Mouse (Mus musculus) forebrain, embryonic 16.5 days (tissue): ENCODE data around the gene Dlgap4. TPM values are rescaled to one million over a fixed set of nuclear protein-coding genes. Genes with fewer than 3 reads are reported as not detected.

ENCODE experiments used
- ATAC-seq: fragments of 200-750 bp; cut with Nextera tagmentation; 2 replicates; pipeline ENCODE4 v1.8.0; 2017; ENCODE audit warnings: mild to moderate bottlenecking, moderate library complexity
- H3K27ac ChIP-seq: fragments of 300-500 bp; sonication (generic); 2 replicates; pipeline ENCODE4 v1.5.1; 2014; ENCODE audit warnings: low read length, control low read depth
- H3K27me3 ChIP-seq: fragments of 300-500 bp; sonication (generic); replicated peaks from 2 replicates; pipeline ENCODE4 v1.6.1; 2014; ENCODE audit warnings: low read length; ENCODE audit not compliant: control insufficient read depth, insufficient read depth
- H3K36me3 ChIP-seq: fragments of 300-500 bp; sonication (generic); 2 replicates; pipeline ENCODE4 v1.6.1; 2014; ENCODE audit not compliant: control insufficient read depth, insufficient read depth
- H3K4me1 ChIP-seq: fragments of 300-500 bp; sonication (generic); replicated peaks from 2 replicates; pipeline ENCODE4 v1.6.1; 2014; ENCODE audit warnings: low read length; ENCODE audit not compliant: control insufficient read depth, insufficient read depth
- H3K4me2 ChIP-seq: fragments of 300-500 bp; sonication (generic); 2 replicates; pipeline ENCODE4 v1.6.1; 2014; ENCODE audit warnings: mild to moderate bottlenecking, low read length, control low read depth
- H3K4me3 ChIP-seq: fragments of 300-500 bp; sonication (generic); replicated peaks from 2 replicates; pipeline ENCODE4 v1.5.1; 2014; ENCODE audit warnings: mild to moderate bottlenecking, low read length, control low read depth
- H3K9ac ChIP-seq: fragments of 300-500 bp; sonication (generic); replicated peaks from 2 replicates; pipeline ENCODE4 v1.6.1; 2014; ENCODE audit warnings: low read depth, low read length, control low read depth
- H3K9me3 ChIP-seq: fragments of 300-500 bp; sonication (generic); 2 replicates; pipeline ENCODE4 v1.6.1; 2016; ENCODE audit warnings: low read length; ENCODE audit not compliant: control insufficient read depth
- WGBS: fragments of 180-500 bp; shearing (Covaris S2); extraction: QIAGEN DNeasy Blood & Tissue Kit; methylation state at CpG from one replicate; pipeline ENCODE4 v1.1.7; 2014; 5-methylcytosine and 5-hydroxymethylcytosine counted together
- polyA plus RNA-seq: library from polyadenylated mRNA; unstranded; fragments of >200 nt; fragmentation: Nextera tagmentation; extraction: Ambion mirVana; gene quantifications from 2 replicates; pipeline ENCODE4 v1.2.1, GENCODE M21; 2015

The Dlgap4 gene
- polyA plus RNA-seq, 1 experiment from 2014 or later = 361 TPM

GRCm38 (mm10) chr2:156764022-156764421 is 150.5 kb downstream of the Dlgap4 start:
- Histone ChIP-seq H3K27ac (no peak overlapping the region), H3K27me3 (no peaks in the 10 kb centered on the region), H3K4me3 (no peak overlapping the region), H3K36me3 (peaks cover 28% of the 10 kb centered on the region), H3K4me1 (peaks cover 5% of the 10 kb centered on the region), H3K9ac (no peak overlapping the region), H3K9me3 (no peaks in the 10 kb centered on the region), H3K4me2 (no peak overlapping the region)
- no peak for ATAC-seq
- WGBS = 94% methylated on average over 10 of the region's 10 CpGs

GRCm38 (mm10) chr2:156764747-156765146 is 151.2 kb downstream of the Dlgap4 start:
- 75% methylated on average over 4 of the region's 4 CpGs for WGBS
- Histone ChIP-seq H3K4me3 (no peak overlapping the region), H3K4me2 (no peak overlapping the region), H3K9ac (no peak overlapping the region), H3K27ac (no peak overlapping the region), H3K4me1 (peaks cover 5% of the 10 kb centered on the region), H3K27me3 (no peaks in the 10 kb centered on the region), H3K36me3 (peaks cover 24% of the 10 kb centered on the region), H3K9me3 (no peaks in the 10 kb centered on the region)
- no peak for ATAC-seq

- Histone ChIP-seq H3K4me1 (peaks cover 5% of the 10 kb centered on the region), H3K9me3 (no peaks in the 10 kb centered on the region), H3K4me2 (no peak overlapping the region), H3K4me3 (no peak overlapping the region), H3K36me3 (peaks cover 18% of the 10 kb centered on the region), H3K9ac (no peak overlapping the region), H3K27me3 (no peaks in the 10 kb centered on the region), H3K27ac (no peak overlapping the region)
- WGBS = 86% methylated on average over 8 of the region's 8 CpGs
- ATAC-seq = no peak
Measured at GRCm38 (mm10) chr2:156765593-156765992, 152.1 kb downstream of the Dlgap4 start.

- no peak for ATAC-seq
- no peak overlapping the region for H3K27ac ChIP-seq
- H3K4me1 ChIP-seq = peaks cover 5% of the 10 kb centered on the region
- no peak overlapping the region for H3K4me3 ChIP-seq
- H3K9ac ChIP-seq = no peak overlapping the region
- H3K36me3 ChIP-seq = peaks cover 10% of the 10 kb centered on the region
- H3K9me3 ChIP-seq = no peaks in the 10 kb centered on the region
- no peak overlapping the region for H3K4me2 ChIP-seq
- H3K27me3 ChIP-seq = no peaks in the 10 kb centered on the region
- WGBS = 51% methylated on average over 10 of the region's 10 CpGs
Measured at GRCm38 (mm10) chr2:156766227-156767019, 152.9 kb downstream of the Dlgap4 start.

GRCm38 (mm10) chr2:156767108-156767507 is 153.6 kb downstream of the Dlgap4 start:
- Histone ChIP-seq H3K4me2 (no peak overlapping the region), H3K4me3 (no peak overlapping the region), H3K4me1 (peaks cover 5% of the 10 kb centered on the region), H3K9ac (no peak overlapping the region), H3K36me3 (0 out of 2 replicates have a peak, but pooled peaks cover 4% of the 10 kb centered on the region), H3K27ac (peak overlapping the region; percentile 1; the same call in 1 of the 2 replicates), H3K27me3 (no peaks in the 10 kb centered on the region), H3K9me3 (no peaks in the 10 kb centered on the region)
- ATAC-seq = no peak
- WGBS = 62% methylated on average over 5 of the region's 5 CpGs

- H3K9me3 ChIP-seq = no peaks in the 10 kb centered on the region
- no peak overlapping the region for H3K4me3 ChIP-seq
- no peak overlapping the region for H3K9ac ChIP-seq
- H3K27me3 ChIP-seq = no peaks in the 10 kb centered on the region
- no peak for ATAC-seq
- 83% methylated on average over 12 of the region's 12 CpGs for WGBS
- 0 out of 2 replicates have a peak, but pooled peaks cover 2% of the 10 kb centered on the region for H3K36me3 ChIP-seq
- peaks cover 6% of the 10 kb centered on the region for H3K4me1 ChIP-seq
- no peak overlapping the region for H3K4me2 ChIP-seq
- no peak overlapping the region for H3K27ac ChIP-seq
Measured at GRCm38 (mm10) chr2:156769274-156769673, 155.8 kb downstream of the Dlgap4 start.

- H3K9ac ChIP-seq = no peak overlapping the region
- H3K36me3 ChIP-seq = no peaks in the 10 kb centered on the region
- no peak for ATAC-seq
- no peak overlapping the region for H3K4me3 ChIP-seq
- H3K4me2 ChIP-seq = no peak overlapping the region
- no peaks in the 10 kb centered on the region for H3K27me3 ChIP-seq
- H3K9me3 ChIP-seq = no peaks in the 10 kb centered on the region
- H3K27ac ChIP-seq = no peak overlapping the region
- peaks cover 17% of the 10 kb centered on the region for H3K4me1 ChIP-seq
Measured at GRCm38 (mm10) chr2:156773470-156773869, 160.0 kb downstream of the Dlgap4 start.

GRCm38 (mm10) chr2:156774035-156774737 is 160.7 kb downstream of the Dlgap4 start:
- no peaks in the 10 kb centered on the region for H3K27me3 ChIP-seq
- no peak overlapping the region for H3K4me3 ChIP-seq
- H3K9ac ChIP-seq = no peak overlapping the region
- peaks cover 17% of the 10 kb centered on the region for H3K4me1 ChIP-seq
- H3K4me2 ChIP-seq = peak overlapping the region; percentile 62
- 74% methylated on average over 13 of the region's 13 CpGs for WGBS
- no peak for ATAC-seq
- no peaks in the 10 kb centered on the region for H3K9me3 ChIP-seq
- H3K27ac ChIP-seq = peak overlapping the region; percentile 31
- no peaks in the 10 kb centered on the region for H3K36me3 ChIP-seq

- no peaks in the 10 kb centered on the region for H3K36me3 ChIP-seq
- H3K9me3 ChIP-seq = no peaks in the 10 kb centered on the region
- H3K9ac ChIP-seq = peak within 1 kb of the TSS; percentile 49
- 2% methylated on average over 28 of the region's 28 CpGs for WGBS
- peak within 1 kb of the TSS; percentile 62 for H3K4me2 ChIP-seq
- no peaks in the 10 kb centered on the region for H3K27me3 ChIP-seq
- H3K4me1 ChIP-seq = peaks cover 17% of the 10 kb centered on the region
- H3K27ac ChIP-seq = peak within 1 kb of the TSS; percentile 31
- peak; percentile 83 for ATAC-seq
- H3K4me3 ChIP-seq = peak within 1 kb of the TSS; percentile 36
Measured at GRCm38 (mm10) chr2:156774738-156775454, 161.4 kb downstream of the Dlgap4 start, which contains the start of gene Myl9. TSS of gene Myl9 (plus strand) at chr2:156775420.
